Mouse (Mus musculus) hindbrain, embryonic 11.5 days (tissue): ENCODE measurements at regions not wholly inside any gene's neighbourhood (a gene's known extent, or its start where the extent isn't known, plus 50 kb on each side); places are given as distances from the start of the nearest gene placed in this dataset.

Experiments
- ATAC-seq: fragments of 200-750 bp; cut with Nextera tagmentation; 2 replicates; pipeline ENCODE4 v1.8.0; 2017; ENCODE audit warnings: mild to moderate bottlenecking, moderate TSS enrichment, moderate library complexity; ENCODE audit not compliant: low FRiP score
- DNase-seq: peaks from one replicate; pipeline ENCODE4 v3.0.0-alpha.2; 2015; ENCODE audit warnings: low spot score
- H3K27ac ChIP-seq: fragments of 300-500 bp; sonication (generic); 2 replicates; pipeline ENCODE4 v1.5.1; 2014; ENCODE audit warnings: mild to moderate bottlenecking, low read depth, low read length
- H3K27me3 ChIP-seq: fragments of 300-500 bp; sonication (generic); 2 replicates; pipeline ENCODE4 v1.6.1; 2014; ENCODE audit warnings: mild to moderate bottlenecking, low read length, moderate library complexity, mixed read lengths; ENCODE audit not compliant: control insufficient read depth, insufficient read depth
- H3K36me3 ChIP-seq: fragments of 300-500 bp; sonication (generic); 2 replicates; pipeline ENCODE4 v1.6.1; 2014; ENCODE audit warnings: mild to moderate bottlenecking, low read length, moderate library complexity, mixed read lengths; ENCODE audit not compliant: control insufficient read depth, insufficient read depth
- H3K4me1 ChIP-seq: fragments of 300-500 bp; sonication (generic); replicated peaks from 2 replicates; pipeline ENCODE4 v1.6.1; 2014; ENCODE audit warnings: low read length, mixed read lengths; ENCODE audit not compliant: control insufficient read depth, insufficient read depth
- H3K4me2 ChIP-seq: fragments of 300-500 bp; sonication (generic); replicated peaks from 2 replicates; pipeline ENCODE4 v1.6.1; 2014; ENCODE audit warnings: mild to moderate bottlenecking, low read depth, low read length
- H3K4me3 ChIP-seq: fragments of 300-500 bp; sonication (generic); 2 replicates; pipeline ENCODE4 v1.5.1; 2014; ENCODE audit warnings: low read depth, low read length
- H3K9ac ChIP-seq: fragments of 300-500 bp; sonication (generic); 2 replicates; pipeline ENCODE4 v1.6.1; 2014; ENCODE audit warnings: low read depth, low read length
- H3K9me3 ChIP-seq: fragments of 300-500 bp; sonication (generic); 2 replicates; pipeline ENCODE4 v1.6.1; 2016; ENCODE audit warnings: low read length; ENCODE audit not compliant: control insufficient read depth
- WGBS: fragments of 180-500 bp; shearing (Covaris S2); extraction: QIAGEN DNeasy Blood & Tissue Kit; methylation state at CpG from one replicate; pipeline ENCODE4 v1.1.7; 2014; 5-methylcytosine and 5-hydroxymethylcytosine counted together

DNA sequence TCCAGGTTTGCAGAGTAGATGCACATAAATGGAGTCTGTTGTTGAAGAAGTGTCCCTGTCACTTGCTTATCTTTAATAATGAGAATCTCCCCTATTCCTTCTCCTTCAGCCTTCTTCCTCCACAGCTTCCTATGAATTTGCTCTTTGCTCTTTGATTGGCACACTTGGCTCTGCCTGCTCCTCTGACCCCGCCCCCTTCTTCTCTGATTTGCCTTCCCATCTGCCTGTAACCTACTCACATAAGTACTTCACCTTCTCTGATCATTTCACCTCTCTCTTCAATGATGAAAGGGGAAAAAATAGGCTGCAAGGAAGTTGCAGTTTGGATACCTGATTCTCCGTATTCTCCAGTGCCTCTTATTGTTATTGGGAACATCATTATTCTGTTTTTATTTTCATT lies 66.1 kb upstream of the 9330182O14Rik start:
- ATAC-seq = no peak
- 91% methylated on average over 2 of the region's 2 CpGs for WGBS
- H3K27me3 ChIP-seq = no peaks in the 10 kb centered on the region

DNA sequence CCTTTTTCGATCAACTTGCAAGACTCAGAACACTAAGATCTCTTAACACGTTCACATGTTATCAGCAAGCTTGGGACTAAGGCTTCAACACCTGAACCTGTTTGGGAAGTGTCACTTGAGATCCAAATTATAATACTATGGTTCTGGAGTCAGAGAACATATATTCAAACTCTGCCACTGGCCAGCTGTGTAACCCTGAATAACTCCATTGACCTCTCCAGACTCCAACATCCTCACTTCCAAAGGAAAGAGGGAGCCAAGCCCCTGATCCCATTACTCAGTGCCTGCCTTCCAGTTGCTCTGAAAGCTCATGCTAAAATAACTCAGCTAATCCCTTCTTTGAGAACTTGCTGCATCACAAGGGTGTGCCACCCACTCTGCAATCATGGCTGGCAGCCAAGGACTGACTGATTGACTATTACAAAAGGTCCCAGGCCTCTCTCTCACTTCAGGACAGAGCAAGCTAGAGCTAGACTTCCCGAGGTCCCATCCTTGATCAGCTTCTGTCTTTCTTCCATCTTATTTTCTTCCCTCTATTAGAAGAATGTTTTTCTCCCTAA lies 58.8 kb upstream of the 9330182O14Rik start:
- ATAC-seq (no peak), DNase-seq (no peak)
- no peak overlapping the region for H3K4me2 ChIP-seq
- WGBS = 84% methylated on average over 3 of the region's 3 CpGs
- H3K4me3 ChIP-seq = no peak overlapping the region
- no peaks in the 10 kb centered on the region for H3K36me3 ChIP-seq
- H3K4me1 ChIP-seq = no peaks in the 10 kb centered on the region
- H3K9ac ChIP-seq = no peak overlapping the region
- no peaks in the 10 kb centered on the region for H3K27me3 ChIP-seq
- no peak overlapping the region for H3K27ac ChIP-seq
- H3K9me3 ChIP-seq = no peaks in the 10 kb centered on the region

More for the DNA sequence above, 66.1 kb upstream of the 9330182O14Rik start:
- Histone ChIP-seq H3K4me2 (no peak overlapping the region), H3K27ac (no peak overlapping the region), H3K36me3 (no peaks in the 10 kb centered on the region), H3K4me3 (no peak overlapping the region), H3K4me1 (no peaks in the 10 kb centered on the region), H3K9ac (no peak overlapping the region), H3K9me3 (no peaks in the 10 kb centered on the region)
- no peak for DNase-seq

DNA sequence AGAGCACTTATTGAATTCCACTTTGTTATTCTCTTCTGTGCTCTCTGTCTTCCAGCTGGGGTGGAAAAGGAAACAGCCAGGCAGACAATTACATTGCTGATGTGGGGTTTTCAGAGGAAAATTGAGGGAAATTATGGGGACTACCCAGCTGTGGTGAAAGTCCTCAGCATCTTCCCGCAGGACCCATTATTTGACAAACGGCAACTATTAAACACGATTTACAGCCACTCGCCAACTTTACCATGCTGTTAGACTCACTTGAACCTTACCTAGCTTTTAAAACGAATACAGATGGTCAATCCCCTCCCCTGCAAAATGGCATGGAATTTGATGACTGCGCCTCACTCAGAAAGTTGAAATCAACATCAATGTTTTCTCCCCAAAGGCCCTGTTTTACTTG lies 54.3 kb upstream of the 9330182O14Rik start:
- no peak for ATAC-seq
- 82% methylated on average over 6 of the region's 6 CpGs for WGBS
- Histone ChIP-seq H3K4me2 (no peak overlapping the region), H3K9me3 (no peaks in the 10 kb centered on the region), H3K27me3 (no peaks in the 10 kb centered on the region), H3K36me3 (no peaks in the 10 kb centered on the region), H3K4me1 (no peaks in the 10 kb centered on the region), H3K27ac (no peak overlapping the region), H3K9ac (no peak overlapping the region), H3K4me3 (no peak overlapping the region)
- no peak for DNase-seq
